Mouse (Mus musculus) G1E (cell line): Measurements from ENCODE around the gene Grb2.

ENCODE experiments used
- CTCF ChIP-seq: IDR thresholded peaks from 2 replicates; pipeline ENCODE4 v1.5.1; 2012; ENCODE audit warnings: low read depth, low read length, inconsistent platforms, mixed read lengths
- TAL1 ChIP-seq: conservative IDR thresholded peaks from 2 replicates; pipeline ENCODE4 v1.6.1; 2012; ENCODE audit warnings: low read depth, low read length, inconsistent platforms, mixed read lengths

GRCm38 (mm10) chr11:115712674-115713298, 4.4 kb upstream of the Grb2 start:
- no peak for TF ChIP-seq CTCF
- peak; percentile 42 for TF ChIP-seq TAL1
